Mouse (Mus musculus): Measurements from ENCODE around the gene Rab33b. TPM values are rescaled to one million over a fixed set of nuclear protein-coding genes. Genes with fewer than 3 reads are reported as not detected.

Rab33b gene
- polyA plus RNA-seq, 1 experiment, result 3.7 TPM

DNA sequence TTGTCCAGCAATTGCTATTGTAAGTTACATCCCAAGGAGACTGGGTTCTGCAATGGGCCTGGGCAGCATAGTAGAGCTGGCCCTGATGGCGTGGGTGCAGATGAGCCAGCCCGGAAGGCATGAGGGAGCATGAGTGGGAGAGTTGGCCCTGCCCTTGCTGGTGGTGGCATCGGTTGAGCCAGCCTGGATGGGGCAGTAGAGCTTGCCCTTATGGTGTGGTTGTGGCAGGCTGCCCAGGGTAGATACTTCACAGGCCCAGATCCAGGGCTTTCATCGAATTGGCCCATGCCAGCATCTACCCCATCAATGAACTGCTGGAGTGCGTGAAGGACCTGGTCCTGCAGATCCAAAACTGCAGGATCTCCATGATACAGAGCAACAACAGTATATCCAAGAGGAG, 28.3 kb downstream of the Rab33b start:
- no peak overlapping the region for H3K27ac ChIP-seq (ENCODE audit: control insufficient read depth, insufficient read depth, low read depth, low read length)
- no peaks in the 10 kb centered on the region for H3K4me1 ChIP-seq (ENCODE audit: control insufficient read depth, insufficient read depth, low read length)
- no peak for TF ChIP-seq POLR2A (IDR thresholded peaks at IDR 0.05; ENCODE audit: control insufficient read depth, low read depth, low read length)
- no peak for TF ChIP-seq CTCF (IDR thresholded peaks at IDR 0.05; ENCODE audit: control insufficient read depth, insufficient read depth, insufficient replicate concordance, low read depth, low read length)
- no peaks in the 10 kb centered on the region for H3K36me3 ChIP-seq (ENCODE audit: control insufficient read depth, insufficient read depth, low read length)
- no peaks in the 10 kb centered on the region for H3K27me3 ChIP-seq (ENCODE audit: control insufficient read depth, insufficient read depth, low read length)
- H3K4me3 ChIP-seq (ENCODE audit: control insufficient read depth, low read depth, low read length), result no peak overlapping the region

DNA sequence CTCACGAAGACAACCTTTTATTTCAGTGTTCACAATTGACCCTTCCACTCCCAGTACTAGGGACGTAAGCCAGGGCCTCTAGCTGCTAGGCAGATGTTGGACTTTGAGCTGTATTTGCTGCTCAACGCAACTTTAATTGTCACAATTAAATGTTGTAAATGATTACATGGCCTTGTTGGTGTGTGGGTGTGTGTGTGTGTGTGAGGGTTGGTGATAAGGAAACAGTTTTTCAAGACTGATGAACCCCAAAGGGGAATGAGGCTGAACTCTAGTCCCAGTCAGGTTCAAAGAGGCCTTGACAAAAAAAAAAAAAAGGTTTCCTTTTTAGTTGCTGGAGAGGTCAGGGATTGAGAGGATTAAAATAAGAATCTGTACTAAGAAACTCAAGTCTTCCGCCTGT, 33.7 kb downstream of the Rab33b start:
- Histone ChIP-seq H3K4me3 (ENCODE audit: control insufficient read depth, low read depth, low read length) (no peak overlapping the region), H3K4me1 (ENCODE audit: control insufficient read depth, insufficient read depth, low read length) (no peaks in the 10 kb centered on the region), H3K27me3 (ENCODE audit: control insufficient read depth, insufficient read depth, low read length) (no peaks in the 10 kb centered on the region), H3K27ac (ENCODE audit: control insufficient read depth, insufficient read depth, low read depth, low read length) (no peak overlapping the region), H3K36me3 (ENCODE audit: control insufficient read depth, insufficient read depth, low read length) (no peaks in the 10 kb centered on the region)
- TF ChIP-seq CTCF (IDR thresholded peaks at IDR 0.05; ENCODE audit: control insufficient read depth, insufficient read depth, insufficient replicate concordance, low read depth, low read length) (no peak), POLR2A (IDR thresholded peaks at IDR 0.05; ENCODE audit: control insufficient read depth, low read depth, low read length) (no peak)

DNA sequence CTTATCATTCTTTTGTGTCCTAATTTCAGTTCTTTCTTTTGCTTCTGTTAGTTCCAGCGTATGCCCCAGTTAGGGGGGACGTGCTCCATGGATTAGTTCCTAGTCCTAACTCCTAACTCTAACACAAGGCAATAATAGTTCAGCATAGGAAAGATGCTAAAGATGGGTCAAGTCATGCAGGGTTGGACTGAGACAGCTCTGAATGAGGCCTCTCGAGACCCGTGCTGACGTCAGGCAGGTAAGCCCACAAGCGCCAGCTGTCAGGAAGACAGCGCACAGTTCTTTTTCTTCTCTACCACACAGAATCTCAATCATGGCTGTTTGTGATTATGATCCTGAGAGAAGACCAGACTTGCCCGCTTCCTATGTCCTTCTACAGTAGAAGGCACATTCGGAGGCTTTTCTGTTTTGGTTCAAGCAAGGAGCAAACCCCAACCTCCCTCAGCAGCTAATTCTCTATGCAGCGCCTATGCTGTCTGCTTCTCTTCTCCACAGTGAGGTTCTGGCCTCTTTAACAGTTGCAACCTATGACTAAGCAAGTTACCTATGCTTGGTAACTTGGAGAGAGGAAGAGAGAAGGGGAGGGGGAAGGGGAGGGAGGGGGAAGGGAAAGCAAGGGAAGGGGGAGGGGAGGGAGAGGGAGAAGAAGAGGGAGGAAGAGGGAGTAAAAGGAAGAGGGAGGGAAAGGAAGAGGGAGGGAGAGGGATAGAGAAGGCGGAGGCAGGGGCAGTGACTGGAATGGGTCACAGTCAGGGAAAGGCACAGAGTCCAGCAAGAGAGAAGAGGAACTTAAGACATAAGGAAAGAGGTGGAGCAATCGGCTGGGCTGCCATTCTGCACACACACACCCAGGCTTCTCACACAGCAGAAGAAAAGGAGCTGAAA, 34.4 kb downstream of the Rab33b start:
- Histone ChIP-seq H3K27ac (ENCODE audit: control insufficient read depth, insufficient read depth, low read depth, low read length) (no peak overlapping the region), H3K36me3 (ENCODE audit: control insufficient read depth, insufficient read depth, low read length) (no peaks in the 10 kb centered on the region), H3K4me3 (ENCODE audit: control insufficient read depth, low read depth, low read length) (no peak overlapping the region), H3K27me3 (ENCODE audit: control insufficient read depth, insufficient read depth, low read length) (no peaks in the 10 kb centered on the region), H3K4me1 (ENCODE audit: control insufficient read depth, insufficient read depth, low read length) (no peaks in the 10 kb centered on the region)
- TF ChIP-seq POLR2A (IDR thresholded peaks at IDR 0.05; ENCODE audit: control insufficient read depth, low read depth, low read length) (no peak), CTCF (IDR thresholded peaks at IDR 0.05; ENCODE audit: control insufficient read depth, insufficient read depth, insufficient replicate concordance, low read depth, low read length) (no peak)

DNA sequence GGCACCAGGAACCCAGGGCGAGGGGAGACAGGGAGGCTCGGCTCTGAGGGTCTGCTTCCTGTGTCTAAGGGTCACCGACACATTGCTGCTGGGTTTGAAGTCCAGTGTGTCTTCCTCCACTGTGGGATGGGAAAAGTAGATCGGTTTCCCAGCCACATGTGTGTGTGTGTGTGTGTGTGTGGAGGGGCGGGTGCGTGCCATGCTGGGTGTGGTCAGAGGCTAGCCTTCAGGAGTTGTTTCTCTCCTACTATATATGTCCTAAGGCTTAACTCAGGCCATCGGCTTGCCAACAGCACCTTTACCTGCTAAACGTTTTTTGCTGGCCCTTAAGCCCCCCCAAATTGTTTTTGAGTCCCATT, 35.0 kb downstream of the Rab33b start:
- TF ChIP-seq CTCF (IDR thresholded peaks at IDR 0.05; ENCODE audit: control insufficient read depth, insufficient read depth, insufficient replicate concordance, low read depth, low read length), result no peak
- TF ChIP-seq POLR2A (IDR thresholded peaks at IDR 0.05; ENCODE audit: control insufficient read depth, low read depth, low read length), result no peak
- H3K36me3 ChIP-seq (ENCODE audit: control insufficient read depth, insufficient read depth, low read length), result no peaks in the 10 kb centered on the region
- H3K27me3 ChIP-seq (ENCODE audit: control insufficient read depth, insufficient read depth, low read length), result no peaks in the 10 kb centered on the region
- H3K4me3 ChIP-seq (ENCODE audit: control insufficient read depth, low read depth, low read length), result no peak overlapping the region
- H3K4me1 ChIP-seq (ENCODE audit: control insufficient read depth, insufficient read depth, low read length), result no peaks in the 10 kb centered on the region
- H3K27ac ChIP-seq (ENCODE audit: control insufficient read depth, insufficient read depth, low read depth, low read length), result no peak overlapping the region

DNA sequence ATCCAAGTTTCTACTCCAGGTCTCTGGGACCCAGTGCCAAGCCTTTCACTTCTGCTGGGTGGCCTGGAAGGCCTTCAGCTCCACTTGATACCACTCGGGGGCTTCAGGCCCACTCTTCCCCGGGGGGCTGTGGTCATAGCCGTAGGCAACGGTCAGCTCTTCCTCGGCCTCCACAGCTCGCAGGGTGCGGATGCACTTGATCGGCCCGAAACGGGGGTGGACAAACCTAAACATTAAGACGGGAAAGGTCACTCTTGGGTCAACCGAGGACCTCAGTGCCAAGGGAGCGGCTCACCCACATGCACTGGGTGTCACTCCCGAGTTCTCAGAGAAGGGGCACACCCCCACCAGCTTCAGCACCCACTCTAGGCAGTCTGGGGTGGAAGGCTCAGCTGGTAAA, 37.5 kb downstream of the Rab33b start:
- Histone ChIP-seq H3K36me3 (ENCODE audit: control insufficient read depth, insufficient read depth, low read length) (no peaks in the 10 kb centered on the region), H3K4me1 (ENCODE audit: control insufficient read depth, insufficient read depth, low read length) (no peaks in the 10 kb centered on the region), H3K27me3 (ENCODE audit: control insufficient read depth, insufficient read depth, low read length) (no peaks in the 10 kb centered on the region), H3K4me3 (ENCODE audit: control insufficient read depth, low read depth, low read length) (no peak overlapping the region), H3K27ac (ENCODE audit: control insufficient read depth, insufficient read depth, low read depth, low read length) (no peak overlapping the region)
- TF ChIP-seq CTCF (IDR thresholded peaks at IDR 0.05; ENCODE audit: control insufficient read depth, insufficient read depth, insufficient replicate concordance, low read depth, low read length), result no peak
- no peak for TF ChIP-seq POLR2A (IDR thresholded peaks at IDR 0.05; ENCODE audit: control insufficient read depth, low read depth, low read length)

DNA sequence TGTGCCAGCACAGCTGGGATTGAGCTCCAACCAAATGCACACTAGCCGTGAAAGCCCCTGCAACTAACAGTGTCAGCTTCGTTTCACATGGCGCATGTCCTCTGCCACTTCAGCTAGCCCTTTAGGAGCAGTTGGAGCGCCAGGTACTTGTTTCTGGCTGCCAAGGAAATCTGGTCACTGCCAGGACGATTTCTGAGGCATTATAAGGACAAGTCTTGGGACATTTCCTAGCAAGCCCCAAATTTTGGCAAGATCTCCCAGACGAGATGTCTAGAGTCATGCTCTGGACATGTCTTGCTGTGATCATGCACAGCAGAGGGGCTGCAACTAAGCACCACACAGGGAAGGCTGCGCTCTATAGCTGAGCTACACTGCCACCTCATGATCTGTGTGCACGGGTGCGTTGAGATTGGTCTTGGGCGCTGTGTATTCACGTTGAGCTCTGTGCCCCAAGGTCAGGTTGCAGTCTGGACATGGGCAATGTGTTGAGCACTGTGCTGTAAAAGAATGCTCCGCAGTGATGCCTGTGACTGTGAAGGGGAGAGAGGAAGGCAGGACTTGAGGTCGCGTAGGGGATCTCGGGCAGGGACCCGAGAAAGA, 41.6 kb downstream of the Rab33b start:
- no peak for TF ChIP-seq CTCF (IDR thresholded peaks at IDR 0.05; ENCODE audit: control insufficient read depth, insufficient read depth, insufficient replicate concordance, low read depth, low read length)
- Histone ChIP-seq H3K27me3 (ENCODE audit: control insufficient read depth, insufficient read depth, low read length) (no peaks in the 10 kb centered on the region), H3K36me3 (ENCODE audit: control insufficient read depth, insufficient read depth, low read length) (no peaks in the 10 kb centered on the region), H3K27ac (ENCODE audit: control insufficient read depth, insufficient read depth, low read depth, low read length) (no peak overlapping the region), H3K4me1 (ENCODE audit: control insufficient read depth, insufficient read depth, low read length) (no peaks in the 10 kb centered on the region), H3K4me3 (ENCODE audit: control insufficient read depth, low read depth, low read length) (no peak overlapping the region)

DNA sequence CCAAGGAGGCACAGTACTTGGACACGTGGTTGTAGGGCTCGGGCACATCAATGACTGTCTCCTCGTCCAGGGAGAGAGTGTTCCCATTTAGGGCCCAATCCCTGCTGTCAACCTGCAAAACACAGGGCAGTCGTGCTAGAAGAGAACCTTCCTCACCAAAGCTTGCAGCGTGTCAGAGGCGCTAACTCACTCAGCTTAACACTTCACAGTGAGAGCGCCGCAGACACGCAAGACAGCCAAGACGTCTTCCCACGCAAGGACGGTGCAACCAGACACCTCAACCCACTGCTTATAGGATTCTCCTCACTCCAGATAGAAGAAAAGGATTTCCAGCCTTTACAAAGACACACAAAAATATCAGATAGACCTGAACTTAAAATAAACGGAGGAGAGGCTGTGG, 43.2 kb downstream of the Rab33b start:
- no peak for TF ChIP-seq CTCF (IDR thresholded peaks at IDR 0.05; ENCODE audit: control insufficient read depth, insufficient read depth, insufficient replicate concordance, low read depth, low read length)
- no peak for TF ChIP-seq POLR2A (IDR thresholded peaks at IDR 0.05; ENCODE audit: control insufficient read depth, low read depth, low read length)
- H3K27me3 ChIP-seq (ENCODE audit: control insufficient read depth, insufficient read depth, low read length), result no peaks in the 10 kb centered on the region
- no peaks in the 10 kb centered on the region for H3K4me1 ChIP-seq (ENCODE audit: control insufficient read depth, insufficient read depth, low read length)
- H3K4me3 ChIP-seq (ENCODE audit: control insufficient read depth, low read depth, low read length), result no peak overlapping the region
- H3K36me3 ChIP-seq (ENCODE audit: control insufficient read depth, insufficient read depth, low read length), result no peaks in the 10 kb centered on the region
- H3K27ac ChIP-seq (ENCODE audit: control insufficient read depth, insufficient read depth, low read depth, low read length), result no peak overlapping the region
